Mouse (Mus musculus): ENCODE data around the gene Ost4.

Gene Ost4

DNA sequence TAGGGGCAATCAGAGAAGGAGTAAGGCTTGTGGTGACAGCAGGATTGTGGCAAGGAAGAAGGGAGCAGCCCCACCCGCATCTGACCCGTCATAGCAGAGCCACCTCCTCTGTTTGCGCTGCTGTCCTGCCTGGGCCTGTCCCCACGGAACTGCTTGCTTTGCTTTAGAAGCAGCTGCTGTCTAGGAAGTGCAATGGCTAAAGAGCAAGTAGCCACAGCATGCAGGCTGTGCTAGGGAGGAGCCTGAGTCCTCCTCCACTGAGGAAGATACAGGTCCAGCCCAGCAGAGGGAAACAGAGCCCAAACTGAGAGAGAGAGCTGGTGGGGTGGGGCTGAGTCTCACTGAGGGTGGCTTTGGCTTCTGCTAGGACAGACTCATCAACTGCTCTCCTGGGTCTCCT is 43.7 kb downstream of the Ost4 start:
- in situ Hi-C loops (cut with MboI; ENCODE audit: low sequenced_read_pairs), result no loop called here

DNA sequence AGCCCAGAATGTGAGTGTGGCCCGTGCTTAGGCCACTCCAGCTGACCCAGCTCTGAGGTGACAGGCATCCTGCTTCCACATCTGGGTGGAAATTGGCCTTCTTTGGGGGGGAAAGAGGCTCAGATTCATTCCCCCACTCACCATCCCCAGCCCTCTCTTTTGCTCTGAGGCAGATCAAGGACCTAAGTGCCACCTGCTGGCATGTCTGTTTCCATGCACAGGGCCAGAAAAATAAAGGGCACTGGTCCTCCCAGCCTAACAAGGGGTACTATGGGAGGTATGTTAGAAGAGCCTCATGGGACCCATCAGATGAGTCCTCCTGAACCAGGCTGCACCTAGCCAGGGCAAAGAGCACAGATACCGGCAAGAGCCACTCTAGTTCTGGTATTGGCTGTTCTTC is 51.5 kb downstream of the Ost4 start:
- in situ Hi-C loops (cut with MboI; ENCODE audit: low sequenced_read_pairs), result no loop called here
